Mouse (Mus musculus) megakaryocyte, embryonic 14.5 days (primary cell): ENCODE measurements around the gene Gm4070.
"Not testable (repeated sequence)": the region's sequence is repeated elsewhere in the genome, so short reads cannot be mapped to it uniquely, and the experiment has no call there.

Source experiments
- FLI1 ChIP-seq: IDR thresholded peaks from 2 replicates; pipeline ENCODE4 v1.6.1; 2012; ENCODE audit warnings: low read length, inconsistent platforms, mixed read lengths
- GATA1 ChIP-seq: IDR thresholded peaks from 3 replicates; pipeline ENCODE4 v1.6.1; 2012; ENCODE audit warnings: mixed read lengths, low read length, inconsistent platforms, borderline replicate concordance

- TF ChIP-seq GATA1, FLI1: not testable (repeated sequence)
Observed at GRCm38 (mm10) chr7:105953812-105954211, at the start of gene Gm4070.
